Mouse (Mus musculus) heart, postnatal 4 days (tissue): ENCODE results near the gene Slc22a3. TPM values are rescaled to one million over a fixed set of nuclear protein-coding genes. Genes with fewer than 3 reads are reported as not detected.
A peak's percentile ranks its signal among the peaks of the same experiment; 100 is the strongest.

ENCODE experiments used
- DNase-seq: peaks from one replicate; pipeline ENCODE4 v3.0.0; 2021
- total RNA-seq, 2 experiments: library from RNA; stranded (reverse); gene quantifications; 2 replicates each; pipeline ENCODE4 v1.2.3; 2021

Slc22a3 gene
- total RNA-seq, 2 experiments from 2014 or later = 0.86 to 1.2 TPM

GRCm38 (mm10) chr17:12467642-12468041 lies 39.9 kb downstream of the Slc22a3 start:
- no peak for DNase-seq

GRCm38 (mm10) chr17:12466501-12467000 lies 41.0 kb downstream of the Slc22a3 start:
- no peak for DNase-seq

- no peak for DNase-seq
Observed at GRCm38 (mm10) chr17:12461168-12461567, 46.3 kb downstream of the Slc22a3 start.

GRCm38 (mm10) chr17:12455143-12455790 lies 52.2 kb downstream of the Slc22a3 start:
- DNase-seq = peak; percentile 56

- DNase-seq = no peak
Observed at GRCm38 (mm10) chr17:12453691-12454090, 53.8 kb downstream of the Slc22a3 start.

GRCm38 (mm10) chr17:12452862-12453531 lies 54.5 kb downstream of the Slc22a3 start:
- peak; percentile 26 for DNase-seq

GRCm38 (mm10) chr17:12451234-12451633 lies 56.3 kb downstream of the Slc22a3 start:
- DNase-seq = peak; percentile 14

GRCm38 (mm10) chr17:12444561-12444960 lies 62.9 kb downstream of the Slc22a3 start:
- peak; percentile 44 for DNase-seq

- no peak for DNase-seq
Observed at GRCm38 (mm10) chr17:12437771-12438170, 69.7 kb downstream of the Slc22a3 start.

GRCm38 (mm10) chr17:12431707-12432106 lies 75.8 kb downstream of the Slc22a3 start:
- no peak for DNase-seq

GRCm38 (mm10) chr17:12428369-12428768 lies 79.1 kb downstream of the Slc22a3 start:
- DNase-seq = peak; percentile 20

GRCm38 (mm10) chr17:12427156-12427555 lies 80.3 kb downstream of the Slc22a3 start:
- DNase-seq = no peak

- no peak for DNase-seq
Observed at GRCm38 (mm10) chr17:12422143-12422542, 85.4 kb downstream of the Slc22a3 start.

GRCm38 (mm10) chr17:12420886-12421574 lies 86.5 kb downstream of the Slc22a3 start:
- peak; percentile 32 for DNase-seq

GRCm38 (mm10) chr17:12419491-12420079 lies 87.9 kb downstream of the Slc22a3 start:
- DNase-seq = no peak

GRCm38 (mm10) chr17:12416250-12416895 lies 91.1 kb downstream of the Slc22a3 start:
- peak; percentile 91 for DNase-seq

GRCm38 (mm10) chr17:12415741-12416140 lies 91.8 kb downstream of the Slc22a3 start:
- DNase-seq = no peak

- DNase-seq = no peak
Observed at GRCm38 (mm10) chr17:12415031-12415735, 92.3 kb downstream of the Slc22a3 start.

GRCm38 (mm10) chr17:12412891-12413237 lies 94.6 kb downstream of the Slc22a3 start:
- no peak for DNase-seq

GRCm38 (mm10) chr17:12412181-12412890 lies 95.2 kb downstream of the Slc22a3 start:
- no peak for DNase-seq

- DNase-seq = no peak
Observed at GRCm38 (mm10) chr17:12409346-12409944, 98.1 kb downstream of the Slc22a3 start.
